Mouse (Mus musculus) neural tube, embryonic 14.5 days (tissue): ENCODE data around the gene Yaf2. TPM values are rescaled to one million over a fixed set of nuclear protein-coding genes. Genes with fewer than 3 reads are reported as not detected.
A peak's percentile ranks its signal among the peaks of the same experiment; 100 is the strongest.

Experiments
- ATAC-seq: fragments of 200-750 bp; cut with Nextera tagmentation; 2 replicates; pipeline ENCODE4 v1.8.0; 2017; ENCODE audit warnings: low read depth, mild to moderate bottlenecking, moderate TSS enrichment, moderate library complexity
- H3K27ac ChIP-seq: fragments of 300-500 bp; sonication (generic); 2 replicates; pipeline ENCODE4 v1.5.1; 2014; ENCODE audit warnings: low read depth, mild to moderate bottlenecking, control low read depth, low read length, moderate library complexity, mixed read lengths
- H3K27me3 ChIP-seq: fragments of 300-500 bp; sonication (generic); 2 replicates; pipeline ENCODE4 v1.6.1; 2014; ENCODE audit warnings: low read length; ENCODE audit not compliant: control insufficient read depth, insufficient read depth
- H3K36me3 ChIP-seq: fragments of 300-500 bp; sonication (generic); 2 replicates; pipeline ENCODE4 v1.6.1; 2014; ENCODE audit warnings: low read length, mixed read lengths; ENCODE audit not compliant: control insufficient read depth, insufficient read depth
- H3K4me1 ChIP-seq: fragments of 300-500 bp; sonication (generic); 2 replicates; pipeline ENCODE4 v1.6.1; 2014; ENCODE audit warnings: low read length; ENCODE audit not compliant: control insufficient read depth, insufficient read depth
- H3K4me2 ChIP-seq: fragments of 300-500 bp; sonication (generic); 2 replicates; pipeline ENCODE4 v1.6.1; 2014; ENCODE audit warnings: mild to moderate bottlenecking, low read depth, low read length, control low read depth
- H3K4me3 ChIP-seq: fragments of 300-500 bp; sonication (generic); 2 replicates; pipeline ENCODE4 v1.5.1; 2014; ENCODE audit warnings: low read depth, low read length, control low read depth, mixed read lengths
- H3K9ac ChIP-seq: fragments of 300-500 bp; sonication (generic); replicated peaks from 2 replicates; pipeline ENCODE4 v1.6.1; 2014; ENCODE audit warnings: low read depth, mild to moderate bottlenecking, control low read depth, low read length, mixed read lengths
- H3K9me3 ChIP-seq: fragments of 300-500 bp; sonication (generic); 2 replicates; pipeline ENCODE4 v1.6.1; 2016; ENCODE audit warnings: low read length; ENCODE audit not compliant: control insufficient read depth
- WGBS: fragments of 180-500 bp; shearing (Covaris S2); extraction: QIAGEN DNeasy Blood & Tissue Kit; methylation state at CpG from one replicate; pipeline ENCODE4 v1.1.7; 2014; 5-methylcytosine and 5-hydroxymethylcytosine counted together
- polyA plus RNA-seq: library from polyadenylated mRNA; unstranded; fragments of >200 nt; fragmentation: Nextera tagmentation; extraction: Ambion mirVana; gene quantifications from 2 replicates; pipeline ENCODE4 v1.2.1, GENCODE M21; 2014

Yaf2 gene
- polyA plus RNA-seq, 1 experiment from 2014 or later = 133 TPM

GRCm38 (mm10) chr15:93274679-93275583, 61.8 kb downstream of the Yaf2 start, which contains the start of gene Gxylt1:
TSS of gene Gxylt1 (minus strand) at chr15:93275179.
- under 1% methylated on average over 59 of the region's 93 CpGs for WGBS

GRCm38 (mm10) chr15:93273788-93274678, 62.7 kb downstream of the Yaf2 start:
- H3K27ac ChIP-seq = peak overlapping the region; percentile 89
- no peaks in the 10 kb centered on the region for H3K36me3 ChIP-seq
- ATAC-seq = no peak
- peak overlapping the region; percentile 66 for H3K4me2 ChIP-seq
- no peaks in the 10 kb centered on the region for H3K27me3 ChIP-seq
- peak overlapping the region; percentile 70 for H3K4me3 ChIP-seq
- H3K9me3 ChIP-seq = no peaks in the 10 kb centered on the region
- H3K9ac ChIP-seq = peak overlapping the region; percentile 71
- H3K4me1 ChIP-seq = peaks cover 12% of the 10 kb centered on the region; the same call in 1 of the 2 replicates
- 42% methylated on average over 19 of the region's 19 CpGs for WGBS

More at GRCm38 (mm10) chr15:93274679-93275583, 61.8 kb downstream of the Yaf2 start, which contains the start of gene Gxylt1:
- peaks cover 12% of the 10 kb centered on the region; the same call in 1 of the 2 replicates for H3K4me1 ChIP-seq
- H3K9ac ChIP-seq = peak within 1 kb of the TSS; percentile 71
- H3K27me3 ChIP-seq = no peaks in the 10 kb centered on the region
- peak within 1 kb of the TSS; percentile 89 for H3K27ac ChIP-seq
- H3K4me3 ChIP-seq = peak within 1 kb of the TSS; percentile 70
- peak; percentile 97 for ATAC-seq
- H3K4me2 ChIP-seq = peak within 1 kb of the TSS; percentile 92
- no peaks in the 10 kb centered on the region for H3K9me3 ChIP-seq
- no peaks in the 10 kb centered on the region for H3K36me3 ChIP-seq

- Histone ChIP-seq H3K4me3 (no peak overlapping the region), H3K4me1 (peaks cover 12% of the 10 kb centered on the region; the same call in 1 of the 2 replicates), H3K4me2 (no peak overlapping the region; the same call in 1 of the 2 replicates), H3K27me3 (no peaks in the 10 kb centered on the region), H3K9me3 (no peaks in the 10 kb centered on the region), H3K36me3 (no peaks in the 10 kb centered on the region), H3K27ac (no peak overlapping the region), H3K9ac (no peak overlapping the region)
- 90% methylated on average over 9 of the region's 9 CpGs for WGBS
- ATAC-seq = no peak
These were observed 63.8 kb downstream of the Yaf2 start for GRCm38 (mm10) chr15:93272948-93273347.

GRCm38 (mm10) chr15:93270289-93270855, 66.4 kb downstream of the Yaf2 start:
- no peak for ATAC-seq
- whole genome bisulfite sequencing = 84% methylated on average over 9 of the region's 9 CpGs
- no peak overlapping the region for H3K27ac ChIP-seq

GRCm38 (mm10) chr15:93269572-93269971, 67.2 kb downstream of the Yaf2 start:
- no peaks in the 10 kb centered on the region for H3K9me3 ChIP-seq
- ATAC-seq = no peak
- WGBS = 97% methylated on average over 7 of the region's 7 CpGs
- H3K27ac ChIP-seq = no peak overlapping the region
- no peak overlapping the region for H3K9ac ChIP-seq
- no peak overlapping the region for H3K4me2 ChIP-seq
- H3K4me3 ChIP-seq = no peak overlapping the region
- no peaks in the 10 kb centered on the region for H3K27me3 ChIP-seq
- no peaks in the 10 kb centered on the region for H3K36me3 ChIP-seq
- H3K4me1 ChIP-seq = peaks cover 6% of the 10 kb centered on the region; the same call in 1 of the 2 replicates

More at GRCm38 (mm10) chr15:93270289-93270855, 66.4 kb downstream of the Yaf2 start:
- Histone ChIP-seq H3K9me3 (no peaks in the 10 kb centered on the region), H3K27me3 (no peaks in the 10 kb centered on the region), H3K4me2 (no peak overlapping the region), H3K4me3 (no peak overlapping the region), H3K36me3 (no peaks in the 10 kb centered on the region), H3K9ac (no peak overlapping the region), H3K4me1 (peaks cover 6% of the 10 kb centered on the region; the same call in 1 of the 2 replicates)

- ATAC-seq = no peak
- 97% methylated on average over 1 of the region's 1 CpGs for WGBS
- H3K9me3 ChIP-seq = no peaks in the 10 kb centered on the region
- H3K36me3 ChIP-seq = no peaks in the 10 kb centered on the region
- no peak overlapping the region for H3K27ac ChIP-seq
- H3K4me2 ChIP-seq = no peak overlapping the region
- no peaks in the 10 kb centered on the region for H3K4me1 ChIP-seq
- no peaks in the 10 kb centered on the region for H3K27me3 ChIP-seq
- no peak overlapping the region for H3K9ac ChIP-seq
- no peak overlapping the region for H3K4me3 ChIP-seq
These were observed 68.7 kb downstream of the Yaf2 start for GRCm38 (mm10) chr15:93268001-93268400.

- Histone ChIP-seq H3K4me2 (no peak overlapping the region), H3K36me3 (no peaks in the 10 kb centered on the region), H3K27ac (no peak overlapping the region), H3K4me1 (no peaks in the 10 kb centered on the region), H3K4me3 (no peak overlapping the region), H3K9me3 (no peaks in the 10 kb centered on the region), H3K9ac (no peak overlapping the region), H3K27me3 (no peaks in the 10 kb centered on the region)
- ATAC-seq = no peak
- 87% methylated on average over 8 of the region's 8 CpGs for WGBS
These were observed 69.3 kb downstream of the Yaf2 start for GRCm38 (mm10) chr15:93267479-93267878.

GRCm38 (mm10) chr15:93266361-93266760, 70.4 kb downstream of the Yaf2 start:
- H3K9me3 ChIP-seq = no peaks in the 10 kb centered on the region
- no peak overlapping the region for H3K9ac ChIP-seq
- no peak overlapping the region for H3K4me3 ChIP-seq
- no peaks in the 10 kb centered on the region for H3K27me3 ChIP-seq
- H3K4me2 ChIP-seq = no peak overlapping the region
- ATAC-seq = no peak
- no peaks in the 10 kb centered on the region for H3K4me1 ChIP-seq
- 66% methylated on average over 16 of the region's 16 CpGs for WGBS
- H3K27ac ChIP-seq = no peak overlapping the region
- H3K36me3 ChIP-seq = no peaks in the 10 kb centered on the region
